Mouse (Mus musculus) erythroblast, embryonic 14.5 days (primary cell): Measurements from ENCODE around the gene Bptf.

Source experiments
- GATA1 ChIP-seq: IDR thresholded peaks from 2 replicates; pipeline ENCODE4 v1.6.1; 2012; ENCODE audit warnings: low read length, inconsistent platforms, mixed read lengths
- TAL1 ChIP-seq: IDR thresholded peaks from 3 replicates; pipeline ENCODE4 v1.6.1; 2012; ENCODE audit warnings: low read length, inconsistent platforms, mixed read lengths

DNA sequence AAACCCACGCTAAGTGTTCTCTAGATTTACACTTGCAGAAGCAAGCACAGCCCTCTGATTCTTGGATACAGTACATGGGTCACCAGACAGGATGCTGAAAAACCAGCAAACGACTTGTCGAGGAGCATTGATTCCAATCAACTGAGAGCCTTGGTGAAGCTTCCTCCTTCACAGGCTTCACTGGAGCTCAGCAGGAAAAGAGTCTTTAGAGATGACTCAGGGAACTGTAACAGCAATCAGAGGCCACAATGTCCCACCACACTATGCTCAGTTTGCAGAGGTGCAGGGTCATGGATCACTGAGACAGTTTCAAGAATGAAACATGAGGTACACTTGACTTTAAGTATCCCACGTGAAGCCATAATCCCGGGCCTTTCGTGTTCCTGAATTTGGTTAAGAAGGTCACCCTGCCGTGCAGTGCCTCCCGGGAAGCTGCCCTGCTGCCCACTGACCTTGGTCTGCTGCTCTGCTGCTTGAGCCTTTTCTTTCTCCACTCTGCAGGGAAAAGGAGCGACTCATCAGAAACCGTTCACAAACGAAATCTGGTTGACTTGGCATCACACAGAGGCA is 66.6 kb downstream of the Bptf start:
- TF ChIP-seq GATA1 (no peak), TAL1 (no peak)
